Mouse (Mus musculus): ENCODE measurements around the gene Pfas. TPM values are rescaled to one million over a fixed set of nuclear protein-coding genes. Genes with fewer than 3 reads are reported as not detected.
"Not testable (repeated sequence)": the region's sequence is repeated elsewhere in the genome, so short reads cannot be mapped to it uniquely, and the experiment has no call there.

Pfas gene
- polyA plus RNA-seq, 1 experiment from 2014 or later: 42.7 TPM

- Histone ChIP-seq H3K27me3 (no peaks in the 10 kb centered on the region), H3K9ac (peak overlapping the region; percentile 75), H3K4me1 (peaks cover 18% of the 10 kb centered on the region), H3K27ac (peak overlapping the region; percentile 85), H3K36me3 (no peaks in the 10 kb centered on the region), H3K9me3 (no peaks in the 10 kb centered on the region), H3K4me2 (peak overlapping the region; percentile 85), H3K4me3 (peak overlapping the region; percentile 57)
- peak; percentile 48; the same call in 1 of the 2 replicates for ATAC-seq (ENCODE audit: insufficient number of reproducible peaks, insufficient read depth, low FRiP score, low TSS enrichment, low read depth)
- WGBS: under 1% methylated on average over 18 of the region's 18 CpGs
Measured at GRCm38 (mm10) chr11:69012071-69012601, 3.9 kb upstream of the Pfas start.

- not testable (repeated sequence) for H3K36me3 ChIP-seq; ATAC-seq (ENCODE audit: insufficient number of reproducible peaks, insufficient read depth, low FRiP score, low TSS enrichment, low read depth); H3K9me3 ChIP-seq; H3K27me3 ChIP-seq
- Histone ChIP-seq H3K4me3 (peak overlapping the region; percentile 57), H3K4me2 (peak overlapping the region; percentile 85), H3K4me1 (peaks cover 15% of the 10 kb centered on the region), H3K9ac (peak overlapping the region; percentile 75), H3K27ac (peak overlapping the region; percentile 85)
- WGBS: 71% methylated on average over 2 of the region's 2 CpGs
Measured at GRCm38 (mm10) chr11:69011445-69011844, 3.2 kb upstream of the Pfas start.

- Histone ChIP-seq H3K36me3 (no peaks in the 10 kb centered on the region), H3K27me3 (no peaks in the 10 kb centered on the region), H3K4me1 (peaks cover 15% of the 10 kb centered on the region), H3K4me3 (no peak overlapping the region), H3K9me3 (no peaks in the 10 kb centered on the region), H3K27ac (no peak overlapping the region), H3K9ac (no peak overlapping the region), H3K4me2 (peak overlapping the region; percentile 85)
- no peak for ATAC-seq (ENCODE audit: insufficient number of reproducible peaks, insufficient read depth, low FRiP score, low TSS enrichment, low read depth)
- 90% methylated on average over 15 of the region's 15 CpGs for WGBS
Measured at GRCm38 (mm10) chr11:69010400-69011323, 2.4 kb upstream of the Pfas start.

- ATAC-seq (ENCODE audit: insufficient number of reproducible peaks, insufficient read depth, low FRiP score, low TSS enrichment, low read depth): no peak
- Histone ChIP-seq H3K4me2 (no peak overlapping the region), H3K36me3 (no peaks in the 10 kb centered on the region), H3K27me3 (no peaks in the 10 kb centered on the region), H3K27ac (no peak overlapping the region), H3K9ac (no peak overlapping the region), H3K4me3 (no peak overlapping the region), H3K4me1 (peaks cover 15% of the 10 kb centered on the region), H3K9me3 (no peaks in the 10 kb centered on the region)
- 92% methylated on average over 1 of the region's 1 CpGs for WGBS
Measured at GRCm38 (mm10) chr11:69009508-69009907, 1.2 kb upstream of the Pfas start.

- ATAC-seq (ENCODE audit: insufficient number of reproducible peaks, insufficient read depth, low FRiP score, low TSS enrichment, low read depth): not testable (repeated sequence)
Measured at GRCm38 (mm10) chr11:69006575-69006974, 1.7 kb downstream of the Pfas start.

GRCm38 (mm10) chr11:69005193-69005592 lies 3.1 kb downstream of the Pfas start:
- Histone ChIP-seq H3K9ac (no peak overlapping the region), H3K9me3 (no peaks in the 10 kb centered on the region), H3K4me1 (peaks cover 12% of the 10 kb centered on the region), H3K27me3 (no peaks in the 10 kb centered on the region), H3K4me3 (no peak overlapping the region), H3K36me3 (peaks cover 34% of the 10 kb centered on the region), H3K27ac (no peak overlapping the region), H3K4me2 (no peak overlapping the region)
- no peak for ATAC-seq (ENCODE audit: insufficient number of reproducible peaks, insufficient read depth, low FRiP score, low TSS enrichment, low read depth)
- WGBS: 85% methylated on average over 7 of the region's 7 CpGs

More at GRCm38 (mm10) chr11:69006575-69006974, 1.7 kb downstream of the Pfas start:
- H3K9ac ChIP-seq, H3K9me3 ChIP-seq, H3K4me2 ChIP-seq, H3K27ac ChIP-seq, H3K4me3 ChIP-seq, H3K27me3 ChIP-seq: not testable (repeated sequence)
- H3K36me3 ChIP-seq: peaks cover 20% of the 10 kb centered on the region
- H3K4me1 ChIP-seq: peaks cover 14% of the 10 kb centered on the region

- no peak for ATAC-seq (ENCODE audit: insufficient number of reproducible peaks, insufficient read depth, low FRiP score, low TSS enrichment, low read depth)
- Histone ChIP-seq H3K4me3 (no peak overlapping the region), H3K27ac (no peak overlapping the region), H3K9me3 (no peaks in the 10 kb centered on the region), H3K27me3 (no peaks in the 10 kb centered on the region), H3K4me2 (no peak overlapping the region), H3K4me1 (peaks cover 12% of the 10 kb centered on the region), H3K9ac (no peak overlapping the region), H3K36me3 (peaks cover 49% of the 10 kb centered on the region)
- WGBS: 59% methylated on average over 4 of the region's 4 CpGs
Measured at GRCm38 (mm10) chr11:69003592-69003991, 4.7 kb downstream of the Pfas start.

- peaks cover 10% of the 10 kb centered on the region for H3K4me1 ChIP-seq
- H3K27ac ChIP-seq; H3K4me2 ChIP-seq; H3K9ac ChIP-seq; H3K4me3 ChIP-seq; H3K27me3 ChIP-seq; H3K9me3 ChIP-seq; ATAC-seq (ENCODE audit: insufficient number of reproducible peaks, insufficient read depth, low FRiP score, low TSS enrichment, low read depth): not testable (repeated sequence)
- peaks cover 57% of the 10 kb centered on the region for H3K36me3 ChIP-seq
- 93% methylated on average over 4 of the region's 4 CpGs for WGBS
Measured at GRCm38 (mm10) chr11:69002782-69003181, 5.5 kb downstream of the Pfas start.

- no peaks in the 10 kb centered on the region for H3K27me3 ChIP-seq
- no peak overlapping the region for H3K4me3 ChIP-seq
- H3K27ac ChIP-seq: no peak overlapping the region
- no peak for ATAC-seq (ENCODE audit: insufficient number of reproducible peaks, insufficient read depth, low FRiP score, low TSS enrichment, low read depth)
- H3K9me3 ChIP-seq: no peaks in the 10 kb centered on the region
- no peaks in the 10 kb centered on the region for H3K4me1 ChIP-seq
- H3K36me3 ChIP-seq: peaks cover 97% of the 10 kb centered on the region
- no peak overlapping the region for H3K9ac ChIP-seq
- 94% methylated on average over 4 of the region's 4 CpGs for WGBS
- no peak overlapping the region for H3K4me2 ChIP-seq
Measured at GRCm38 (mm10) chr11:68997080-68997479, 11.2 kb downstream of the Pfas start.

GRCm38 (mm10) chr11:68994377-68994776 lies 13.9 kb downstream of the Pfas start:
- no peak overlapping the region for H3K4me2 ChIP-seq
- no peak for ATAC-seq (ENCODE audit: insufficient number of reproducible peaks, insufficient read depth, low FRiP score, low TSS enrichment, low read depth)
- no peak overlapping the region for H3K9ac ChIP-seq
- WGBS: 89% methylated on average over 3 of the region's 3 CpGs
- no peaks in the 10 kb centered on the region for H3K4me1 ChIP-seq
- H3K27ac ChIP-seq: no peak overlapping the region
- no peaks in the 10 kb centered on the region for H3K9me3 ChIP-seq
- H3K36me3 ChIP-seq: peaks cover 96% of the 10 kb centered on the region
- no peak overlapping the region for H3K4me3 ChIP-seq
- H3K27me3 ChIP-seq: no peaks in the 10 kb centered on the region

GRCm38 (mm10) chr11:68993122-68993521 lies 15.1 kb downstream of the Pfas start:
- Histone ChIP-seq H3K36me3 (peaks cover 97% of the 10 kb centered on the region), H3K9me3 (no peaks in the 10 kb centered on the region)
- WGBS: 91% methylated on average over 7 of the region's 7 CpGs

GRCm38 (mm10) chr11:68988341-68988740 lies 19.9 kb downstream of the Pfas start:
- WGBS: 91% methylated on average over 17 of the region's 17 CpGs

More at GRCm38 (mm10) chr11:68993122-68993521, 15.1 kb downstream of the Pfas start:
- Histone ChIP-seq H3K27ac (no peak overlapping the region), H3K4me3 (no peak overlapping the region), H3K4me1 (no peaks in the 10 kb centered on the region), H3K9ac (no peak overlapping the region), H3K4me2 (no peak overlapping the region), H3K27me3 (no peaks in the 10 kb centered on the region)
- no peak for ATAC-seq (ENCODE audit: insufficient number of reproducible peaks, insufficient read depth, low FRiP score, low TSS enrichment, low read depth)

More at GRCm38 (mm10) chr11:68988341-68988740, 19.9 kb downstream of the Pfas start:
- Histone ChIP-seq H3K4me3 (no peak overlapping the region), H3K27ac (no peak overlapping the region), H3K4me2 (no peak overlapping the region), H3K4me1 (no peaks in the 10 kb centered on the region), H3K27me3 (no peaks in the 10 kb centered on the region), H3K36me3 (peaks cover 72% of the 10 kb centered on the region), H3K9ac (no peak overlapping the region), H3K9me3 (no peaks in the 10 kb centered on the region)
- ATAC-seq (ENCODE audit: insufficient number of reproducible peaks, insufficient read depth, low FRiP score, low TSS enrichment, low read depth): no peak
